18 mouse cellular contexts compared by ENCODE assay signal in genomic region chr12:99304056-99304455, GRCm38 (mm10).
A peak's percentile ranks its signal among the peaks of the same experiment; 100 is the strongest.
DNase-seq lines count a peak whose midpoint lies in the region; ATAC-seq lines count a peak whose summit lies in the region.
"Had no signal": no experiment of that assay in that cellular context is flagged by ENCODE, and none has a peak within 500 bp of the region (broad histone marks: within the 10 kb centered on the region; RNA-seq: fewer than 3 reads in every experiment).

No protein-coding gene starts in this region.

- H3K4me3 ChIP-seq in hindbrain, embryonic 10.5 days, result no peak overlapping the region
- H3K4me3 ChIP-seq in hindbrain, embryonic 14.5 days (replicated peaks; ENCODE audit: low read length), result no peak overlapping the region
- no peak overlapping the region for H3K4me3 ChIP-seq in neural tube, embryonic 13.5 days
- H3K4me3 ChIP-seq in neural tube, embryonic 15.5 days (replicated peaks), result no peak overlapping the region
- H3K4me3 ChIP-seq in midbrain, embryonic 14.5 days (replicated peaks; ENCODE audit: low read depth, low read length), result no peak overlapping the region
- H3K4me3 ChIP-seq: heart, adult 2 months had no signal

- no peak overlapping the region for H3K4me2 ChIP-seq in hindbrain, embryonic 14.5 days (replicated peaks)
- H3K4me2 ChIP-seq in neural tube, embryonic 13.5 days, result no peak overlapping the region
- no peak overlapping the region for H3K4me2 ChIP-seq in neural tube, embryonic 15.5 days
- no peak overlapping the region for H3K4me2 ChIP-seq in midbrain, embryonic 14.5 days (ENCODE audit: low read length)

- H3K9me3 ChIP-seq in hindbrain, embryonic 10.5 days, result no peaks in the 10 kb centered on the region
- no peaks in the 10 kb centered on the region for H3K9me3 ChIP-seq in hindbrain, embryonic 14.5 days (ENCODE audit: control insufficient read depth, low read length)
- no peaks in the 10 kb centered on the region for H3K9me3 ChIP-seq in neural tube, embryonic 13.5 days
- no peaks in the 10 kb centered on the region for H3K9me3 ChIP-seq in neural tube, embryonic 15.5 days (replicated peaks)
- H3K9me3 ChIP-seq in midbrain, embryonic 14.5 days (ENCODE audit: control insufficient read depth, low read length), result no peaks in the 10 kb centered on the region

- peak; percentile 11 for DNase-seq in cerebellum, adult 11-12 months
- DNase-seq in cerebellum, adult 9-10 months, result no peak
- no peak for DNase-seq in hindbrain, embryonic 10.5 days (ENCODE audit: low spot score)
- no peak for DNase-seq in hindbrain, embryonic 14.5 days (ENCODE audit: low spot score)
- no peak for DNase-seq in midbrain, embryonic 14.5 days
- no peak for DNase-seq in ovary, postnatal 36 days (ENCODE audit: low spot score)
- DNase-seq: cerebellum, postnatal 36 days; forebrain, postnatal 0 days; gastrocnemius, postnatal 14 days; heart, adult 2 months; kidney, adult 18-20 months; kidney, postnatal 14 days; lung, adult 18-20 months; lung, postnatal 4 days; right cerebral cortex, postnatal 4 days had no signal

- whole genome bisulfite sequencing in hindbrain, embryonic 10.5 days, result 67% methylated on average over 5 of the region's 5 CpGs
- WGBS in hindbrain, embryonic 14.5 days, result 71% methylated on average over 5 of the region's 5 CpGs
- 80% methylated on average over 5 of the region's 5 CpGs for WGBS in neural tube, embryonic 13.5 days
- 80% methylated on average over 5 of the region's 5 CpGs for WGBS in neural tube, embryonic 15.5 days
- WGBS in midbrain, embryonic 14.5 days, result 73% methylated on average over 5 of the region's 5 CpGs

- no peaks in the 10 kb centered on the region for H3K36me3 ChIP-seq in hindbrain, embryonic 10.5 days
- no peaks in the 10 kb centered on the region for H3K36me3 ChIP-seq in hindbrain, embryonic 14.5 days (replicated peaks; ENCODE audit: control insufficient read depth, insufficient read depth)
- H3K36me3 ChIP-seq in neural tube, embryonic 13.5 days, result no peaks in the 10 kb centered on the region
- H3K36me3 ChIP-seq in neural tube, embryonic 15.5 days, result no peaks in the 10 kb centered on the region
- no peaks in the 10 kb centered on the region for H3K36me3 ChIP-seq in midbrain, embryonic 14.5 days (ENCODE audit: control insufficient read depth, insufficient read depth, low read length)

- peaks cover 81% of the 10 kb centered on the region for H3K4me1 ChIP-seq in hindbrain, embryonic 10.5 days (replicated peaks)
- peaks cover 63% of the 10 kb centered on the region for H3K4me1 ChIP-seq in hindbrain, embryonic 14.5 days (replicated peaks; ENCODE audit: control insufficient read depth, insufficient read depth, low read length)
- peaks cover 82% of the 10 kb centered on the region for H3K4me1 ChIP-seq in neural tube, embryonic 13.5 days (replicated peaks)
- peaks cover 61% of the 10 kb centered on the region for H3K4me1 ChIP-seq in neural tube, embryonic 15.5 days
- peaks cover 63% of the 10 kb centered on the region for H3K4me1 ChIP-seq in midbrain, embryonic 14.5 days (ENCODE audit: control insufficient read depth, insufficient read depth, low read length)

- H3K27ac ChIP-seq in hindbrain, embryonic 10.5 days, result peak overlapping the region; percentile 73
- no peak overlapping the region for H3K27ac ChIP-seq in hindbrain, embryonic 14.5 days
- 0 out of 2 replicates have a peak overlapping the region, but pooled peaks have one; percentile 20 for H3K27ac ChIP-seq in neural tube, embryonic 13.5 days (replicated peaks)
- H3K27ac ChIP-seq in neural tube, embryonic 15.5 days (replicated peaks), result no peak overlapping the region
- H3K27ac ChIP-seq in midbrain, embryonic 14.5 days (replicated peaks; ENCODE audit: low read depth, low read length), result peak overlapping the region; percentile 26; the same call in 1 of the 2 replicates
- H3K27ac ChIP-seq: heart, adult 2 months had no signal

- no peak for ATAC-seq in hindbrain, embryonic 14.5 days (ENCODE audit: low FRiP score)
- no peak for ATAC-seq in neural tube, embryonic 13.5 days (ENCODE audit: low read depth)
- no peak for ATAC-seq in neural tube, embryonic 15.5 days (ENCODE audit: low FRiP score)
- ATAC-seq in midbrain, embryonic 14.5 days (ENCODE audit: low FRiP score, low TSS enrichment), result no peak
- ATAC-seq: CD4-positive, CD25-positive, alpha-beta regulatory T cell, adult 4 months; forebrain, postnatal 0 days had no signal

- H3K9ac ChIP-seq in hindbrain, embryonic 14.5 days, result no peak overlapping the region
- peak overlapping the region; percentile 22; the same call in 1 of the 2 replicates for H3K9ac ChIP-seq in neural tube, embryonic 13.5 days
- no peak overlapping the region for H3K9ac ChIP-seq in neural tube, embryonic 15.5 days (replicated peaks)
- no peak overlapping the region for H3K9ac ChIP-seq in midbrain, embryonic 14.5 days (replicated peaks; ENCODE audit: low read length)
- H3K9ac ChIP-seq: forebrain, postnatal 0 days had no signal

- H3K27me3 ChIP-seq in hindbrain, embryonic 10.5 days (ENCODE audit: insufficient read depth, poor library complexity, severe bottlenecking), result no peaks in the 10 kb centered on the region
- H3K27me3 ChIP-seq in hindbrain, embryonic 14.5 days (ENCODE audit: control insufficient read depth, insufficient read depth, low read length), result no peaks in the 10 kb centered on the region
- no peaks in the 10 kb centered on the region for H3K27me3 ChIP-seq in neural tube, embryonic 13.5 days
- no peaks in the 10 kb centered on the region for H3K27me3 ChIP-seq in neural tube, embryonic 15.5 days (replicated peaks)
- no peaks in the 10 kb centered on the region for H3K27me3 ChIP-seq in midbrain, embryonic 14.5 days (ENCODE audit: control insufficient read depth, insufficient read depth, low read length)

Comparison
In these comparisons a context has a peak if more than half of its experiments do, and no peak if none do; other contexts are left out.
1. H3K27ac ChIP-seq: peak in hindbrain, embryonic 10.5 days (single experiment), neural tube, embryonic 13.5 days (single experiment) and midbrain, embryonic 14.5 days (single experiment); none in hindbrain, embryonic 14.5 days (single experiment) and neural tube, embryonic 15.5 days (single experiment).